Mouse (Mus musculus) liver, embryonic 15.5 days (tissue): ENCODE results near the gene Lonp2. TPM values are rescaled to one million over a fixed set of nuclear protein-coding genes. Genes with fewer than 3 reads are reported as not detected.

Experiments used
- ATAC-seq: fragments of 200-750 bp; cut with Nextera tagmentation; 2 replicates; pipeline ENCODE4 v1.8.0; 2017; ENCODE audit warnings: moderate number of reproducible peaks, mild to moderate bottlenecking, moderate library complexity; ENCODE audit not compliant: insufficient read depth
- H3K27ac ChIP-seq: fragments of 300-500 bp; sonication (generic); replicated peaks from 2 replicates; pipeline ENCODE4 v1.5.1; 2015; ENCODE audit warnings: mild to moderate bottlenecking, inconsistent platforms
- H3K27me3 ChIP-seq: fragments of 300-500 bp; sonication (generic); 2 replicates; pipeline ENCODE4 v1.6.1; 2015; ENCODE audit warnings: mild to moderate bottlenecking, inconsistent platforms
- H3K36me3 ChIP-seq: fragments of 300-500 bp; sonication (generic); replicated peaks from 2 replicates; pipeline ENCODE4 v1.6.1; 2015; ENCODE audit warnings: moderate library complexity, mild to moderate bottlenecking, inconsistent platforms
- H3K4me1 ChIP-seq: fragments of 300-500 bp; sonication (generic); replicated peaks from 2 replicates; pipeline ENCODE4 v1.6.1; 2015; ENCODE audit warnings: inconsistent platforms
- H3K4me2 ChIP-seq: fragments of 300-500 bp; sonication (generic); 2 replicates; pipeline ENCODE4 v1.6.1; 2015; ENCODE audit warnings: moderate library complexity, mild to moderate bottlenecking, inconsistent platforms
- H3K4me3 ChIP-seq: fragments of 300-500 bp; sonication (generic); replicated peaks from 2 replicates; pipeline ENCODE4 v1.5.1; 2015; ENCODE audit warnings: mild to moderate bottlenecking, inconsistent platforms
- H3K9ac ChIP-seq: fragments of 300-500 bp; sonication (generic); 2 replicates; pipeline ENCODE4 v1.6.1; 2015; ENCODE audit warnings: moderate library complexity, mild to moderate bottlenecking, inconsistent platforms
- H3K9me3 ChIP-seq: fragments of 300-500 bp; sonication (generic); replicated peaks from 2 replicates; pipeline ENCODE4 v1.6.1; 2016; ENCODE audit warnings: inconsistent platforms
- WGBS: fragments of 180-500 bp; shearing (Covaris S2); methylation state at CpG from one replicate; pipeline ENCODE4 v1.1.7; 2015; ENCODE audit warnings: mixed read lengths; ENCODE audit not compliant: insufficient replicate concordance; 5-methylcytosine and 5-hydroxymethylcytosine counted together
- polyA plus RNA-seq: library from polyadenylated mRNA; unstranded; fragments of >200 nt; fragmentation: Nextera tagmentation; extraction: Ambion mirVana; gene quantifications from 2 replicates; pipeline ENCODE4 v1.2.1, GENCODE M21; 2015

Lonp2 gene
- polyA plus RNA-seq, 1 experiment from 2014 or later = 36.5 TPM

DNA sequence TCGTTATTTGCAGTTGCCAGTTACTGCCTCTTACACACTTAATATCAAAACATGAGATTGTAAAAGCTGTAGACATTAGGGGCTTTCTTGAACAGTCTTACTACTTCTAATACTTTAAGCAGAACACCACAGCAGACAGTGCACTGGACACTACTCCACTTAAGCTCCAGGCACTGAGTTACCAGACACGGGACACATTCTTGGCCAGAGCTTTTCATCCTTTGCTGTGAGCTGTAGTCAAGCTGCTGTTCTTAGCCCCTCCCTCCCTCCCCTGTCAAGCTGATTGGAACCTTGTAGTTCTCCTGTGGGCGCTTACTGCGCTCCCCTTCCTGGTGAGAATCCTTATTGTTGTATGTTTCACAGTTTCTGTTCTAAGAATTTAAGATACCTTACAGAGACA, 45.4 kb downstream of the Lonp2 start:
- Histone ChIP-seq H3K9ac (no peak overlapping the region), H3K9me3 (no peaks in the 10 kb centered on the region), H3K4me3 (no peak overlapping the region), H3K36me3 (peaks cover 50% of the 10 kb centered on the region), H3K4me2 (no peak overlapping the region), H3K27me3 (no peaks in the 10 kb centered on the region), H3K4me1 (no peaks in the 10 kb centered on the region), H3K27ac (no peak overlapping the region)
- no peak for ATAC-seq
- 81% methylated on average over 4 of the region's 4 CpGs for WGBS

DNA sequence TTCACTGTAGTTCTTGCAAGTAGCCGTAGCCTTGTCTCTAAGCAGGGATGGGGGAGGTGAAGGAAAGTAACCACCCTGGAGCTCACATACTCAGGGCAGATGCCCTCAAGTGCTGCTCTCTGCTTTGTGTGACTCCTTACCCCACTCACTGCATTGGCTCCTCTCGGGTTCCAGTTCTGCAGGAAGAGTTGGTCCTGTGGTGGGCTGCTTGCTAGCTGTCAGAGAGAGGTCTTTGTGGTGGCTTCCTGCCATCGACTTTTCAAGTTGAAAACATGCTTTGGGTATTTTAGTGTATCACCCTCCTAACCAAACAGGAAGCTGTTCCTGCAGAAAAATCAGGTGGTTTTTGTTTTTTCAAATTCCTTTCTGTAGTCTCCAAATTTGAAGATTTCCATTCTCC, 62.8 kb downstream of the Lonp2 start:
- no peak for ATAC-seq

DNA sequence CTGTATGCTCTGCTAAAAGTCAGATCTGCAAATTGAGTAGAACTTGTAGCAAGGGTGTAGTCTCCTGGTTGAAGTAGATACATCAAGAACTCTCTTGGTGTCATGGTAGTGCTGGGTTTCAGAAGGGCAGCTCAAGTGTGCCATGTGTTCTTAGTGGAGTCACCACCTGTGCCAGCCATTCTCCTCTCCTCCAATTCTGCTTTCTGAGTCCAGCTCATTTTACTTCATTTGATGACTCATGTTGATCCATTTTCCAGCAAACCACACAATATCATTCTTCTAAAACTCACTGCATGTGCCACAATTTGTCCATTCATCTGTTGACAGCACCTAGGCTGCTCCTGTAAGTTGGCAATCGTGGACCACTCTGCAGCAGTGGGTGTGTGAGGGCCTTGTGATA, 68.3 kb downstream of the Lonp2 start:
- peaks cover 16% of the 10 kb centered on the region for H3K4me1 ChIP-seq
- no peak overlapping the region for H3K4me3 ChIP-seq
- no peak overlapping the region for H3K4me2 ChIP-seq
- 62% methylated on average over 1 of the region's 1 CpGs for WGBS
- no peak overlapping the region for H3K27ac ChIP-seq
- H3K9ac ChIP-seq = no peak overlapping the region
- peaks cover 14% of the 10 kb centered on the region for H3K36me3 ChIP-seq
- H3K27me3 ChIP-seq = no peaks in the 10 kb centered on the region
- H3K9me3 ChIP-seq = no peaks in the 10 kb centered on the region
- ATAC-seq = no peak

More for the DNA sequence above, 62.8 kb downstream of the Lonp2 start:
- H3K27me3 ChIP-seq = no peaks in the 10 kb centered on the region
- WGBS = 53% methylated on average over 3 of the region's 3 CpGs
- H3K4me3 ChIP-seq = no peak overlapping the region
- H3K27ac ChIP-seq = no peak overlapping the region
- no peaks in the 10 kb centered on the region for H3K9me3 ChIP-seq
- H3K4me1 ChIP-seq = no peaks in the 10 kb centered on the region
- H3K9ac ChIP-seq = no peak overlapping the region
- H3K4me2 ChIP-seq = no peak overlapping the region
- H3K36me3 ChIP-seq = 0 out of 2 replicates have a peak, but pooled peaks cover 3% of the 10 kb centered on the region

DNA sequence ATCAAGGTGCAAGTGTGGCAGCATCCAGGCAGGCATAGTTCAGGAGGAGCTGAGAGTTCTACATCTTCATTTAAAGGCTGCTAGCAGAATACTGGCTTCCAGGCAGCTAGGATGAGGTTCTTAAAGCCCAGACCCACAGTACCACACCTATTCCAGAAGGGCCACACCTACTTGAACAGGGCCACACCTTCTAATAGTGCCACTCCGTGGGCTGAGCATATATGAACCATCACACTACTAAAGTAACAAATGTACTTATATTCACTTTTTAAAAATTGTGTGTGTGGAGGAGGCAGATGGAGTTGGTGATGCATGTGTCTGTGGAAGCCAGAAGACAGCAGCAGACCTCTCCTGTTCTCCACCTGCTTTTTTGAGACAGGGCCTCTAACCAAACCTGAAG, 70.2 kb downstream of the Lonp2 start:
- Histone ChIP-seq H3K9ac (no peak overlapping the region), H3K36me3 (peaks cover 14% of the 10 kb centered on the region), H3K4me3 (no peak overlapping the region), H3K9me3 (no peaks in the 10 kb centered on the region), H3K4me1 (peaks cover 16% of the 10 kb centered on the region), H3K4me2 (no peak overlapping the region), H3K27ac (no peak overlapping the region), H3K27me3 (no peaks in the 10 kb centered on the region)
- WGBS = 28% methylated on average over 1 of the region's 1 CpGs
- no peak for ATAC-seq

DNA sequence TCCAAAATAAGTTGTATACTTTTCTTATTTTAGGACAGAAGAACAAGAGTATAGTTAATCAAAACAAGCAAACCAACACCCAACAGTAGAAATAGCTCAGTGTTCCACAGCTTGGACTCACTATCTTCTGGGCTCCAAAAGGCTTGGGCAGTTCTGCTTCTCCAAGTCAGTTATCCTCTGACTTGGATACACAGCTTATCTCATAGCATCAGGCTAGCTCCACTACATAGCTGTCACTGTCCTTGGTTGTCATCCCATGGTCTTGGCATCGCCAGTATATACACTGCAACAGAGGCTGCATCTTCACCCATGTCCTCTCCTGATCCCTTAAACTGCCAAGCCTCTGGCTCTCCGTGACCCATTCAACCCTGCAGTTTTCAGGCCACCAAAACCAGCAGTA, 71.9 kb downstream of the Lonp2 start:
- H3K4me1 ChIP-seq = peaks cover 16% of the 10 kb centered on the region
- H3K36me3 ChIP-seq = peaks cover 21% of the 10 kb centered on the region
- H3K4me3 ChIP-seq = no peak overlapping the region
- H3K27me3 ChIP-seq = no peaks in the 10 kb centered on the region
- H3K27ac ChIP-seq = no peak overlapping the region
- H3K9ac ChIP-seq = no peak overlapping the region
- WGBS = 65% methylated on average over 2 of the region's 2 CpGs
- ATAC-seq = 0 out of 2 replicates have a peak, but pooled peaks have one; percentile 15
- H3K4me2 ChIP-seq = no peak overlapping the region
- H3K9me3 ChIP-seq = no peaks in the 10 kb centered on the region

DNA sequence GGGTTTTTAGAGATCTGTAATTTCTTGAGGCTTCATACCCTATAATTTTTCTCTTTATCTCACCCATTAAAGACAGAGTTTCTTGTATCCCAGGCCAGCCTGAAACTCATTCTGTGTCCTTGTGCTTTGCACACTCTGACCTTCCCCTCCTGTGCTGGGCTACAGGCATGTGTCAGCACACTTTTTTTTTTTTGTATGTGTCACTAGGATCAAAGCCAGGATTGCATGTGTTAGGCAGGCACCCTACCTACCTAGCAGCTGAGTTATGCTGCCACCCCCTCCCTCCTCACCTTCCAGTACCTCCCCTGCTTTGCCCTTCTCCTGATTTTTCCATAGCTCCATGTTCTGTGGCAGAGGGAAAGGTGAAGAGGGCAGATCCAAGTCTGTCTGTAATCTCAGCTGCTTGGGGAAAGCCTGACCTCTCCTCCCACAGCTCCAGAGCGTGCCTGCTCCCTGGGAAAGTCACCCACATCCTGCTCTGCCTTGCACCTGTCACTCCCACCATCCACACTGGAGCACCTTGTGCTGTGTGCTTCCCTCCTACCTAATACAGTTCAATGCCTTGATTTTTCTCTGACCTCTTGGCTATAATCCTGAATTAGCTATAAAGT, 75.1 kb downstream of the Lonp2 start:
- Histone ChIP-seq H3K4me3 (no peak overlapping the region), H3K4me2 (no peak overlapping the region), H3K9ac (no peak overlapping the region), H3K36me3 (peaks cover 18% of the 10 kb centered on the region), H3K27ac (no peak overlapping the region), H3K9me3 (no peaks in the 10 kb centered on the region), H3K27me3 (no peaks in the 10 kb centered on the region), H3K4me1 (peaks cover 21% of the 10 kb centered on the region)
- 80% methylated on average over 1 of the region's 1 CpGs for WGBS
- ATAC-seq = no peak

DNA sequence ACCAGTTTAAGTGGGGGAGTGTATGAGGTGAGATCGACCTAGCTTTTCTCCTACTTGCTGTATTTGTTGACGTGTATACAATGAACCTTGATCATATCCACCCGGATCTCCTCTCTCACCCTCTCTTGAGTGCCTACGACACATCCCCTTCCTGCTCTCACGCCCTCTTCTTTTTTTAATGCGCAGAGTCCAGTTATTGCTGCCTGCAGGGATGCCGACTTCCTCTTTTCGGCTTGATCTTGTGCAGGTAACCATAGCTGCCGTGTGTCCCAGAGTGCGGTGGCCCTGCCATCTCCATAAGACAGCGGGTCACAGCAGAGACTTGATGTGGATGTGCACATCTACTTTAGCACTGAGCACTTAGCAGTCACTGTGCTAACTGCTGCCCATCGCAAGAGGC, 75.6 kb downstream of the Lonp2 start:
- Histone ChIP-seq H3K4me1 (peaks cover 16% of the 10 kb centered on the region), H3K4me3 (no peak overlapping the region), H3K9ac (no peak overlapping the region), H3K36me3 (peaks cover 18% of the 10 kb centered on the region), H3K4me2 (no peak overlapping the region), H3K27ac (no peak overlapping the region), H3K9me3 (no peaks in the 10 kb centered on the region), H3K27me3 (no peaks in the 10 kb centered on the region)
- ATAC-seq = no peak
- 69% methylated on average over 12 of the region's 12 CpGs for WGBS

DNA sequence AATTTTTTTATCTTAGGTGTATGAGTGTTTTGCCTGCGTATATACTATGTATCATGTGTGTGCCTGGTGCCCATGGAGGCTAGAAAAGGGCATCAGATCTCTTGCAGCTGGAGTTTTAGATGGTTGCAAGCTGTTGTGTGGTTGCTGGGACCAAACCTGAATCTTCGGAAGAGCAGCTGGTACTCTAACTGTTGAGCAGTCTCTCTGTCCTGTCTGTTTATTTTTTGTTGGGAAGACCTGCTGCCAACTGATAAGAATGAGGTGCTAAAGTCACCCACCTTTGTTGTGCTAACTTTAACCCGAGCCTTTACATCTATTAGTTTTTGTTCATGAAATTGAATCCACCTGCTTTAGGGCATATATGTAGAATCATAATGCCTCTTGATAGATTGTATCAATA, 78.6 kb downstream of the Lonp2 start:
- Histone ChIP-seq H3K4me2 (no peak overlapping the region), H3K27me3 (no peaks in the 10 kb centered on the region), H3K9me3 (no peaks in the 10 kb centered on the region), H3K27ac (no peak overlapping the region), H3K9ac (no peak overlapping the region), H3K4me3 (no peak overlapping the region), H3K4me1 (peaks cover 23% of the 10 kb centered on the region), H3K36me3 (peaks cover 22% of the 10 kb centered on the region; the same call in 1 of the 2 replicates)
- 37% methylated on average over 3 of the region's 3 CpGs for WGBS
- ATAC-seq = peak; percentile 62

DNA sequence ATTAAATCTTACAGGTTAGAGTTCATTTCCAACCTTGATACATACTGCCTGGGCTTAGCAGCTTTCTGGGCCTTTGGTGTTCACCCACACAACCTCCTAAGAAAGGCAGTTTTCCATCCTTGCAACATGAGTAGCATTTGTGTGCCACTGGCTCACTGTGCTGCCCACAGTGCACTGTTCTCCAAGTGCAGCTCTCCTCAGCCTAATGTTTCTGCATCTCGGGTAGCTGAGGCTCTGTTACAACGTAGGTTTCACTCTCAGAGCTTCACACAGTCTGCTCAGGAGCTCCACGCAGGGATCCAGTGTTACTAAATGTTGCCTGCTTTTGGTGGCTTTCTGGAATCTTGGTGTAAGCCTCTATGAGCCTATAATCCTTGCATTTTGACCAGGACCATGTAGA, 81.5 kb downstream of the Lonp2 start:
- peaks cover 42% of the 10 kb centered on the region for H3K4me1 ChIP-seq
- ATAC-seq = no peak
- no peaks in the 10 kb centered on the region for H3K9me3 ChIP-seq
- no peak overlapping the region for H3K4me3 ChIP-seq
- 72% methylated on average over 3 of the region's 3 CpGs for WGBS
- H3K4me2 ChIP-seq = no peak overlapping the region
- peaks cover 22% of the 10 kb centered on the region for H3K36me3 ChIP-seq
- no peak overlapping the region for H3K27ac ChIP-seq
- H3K27me3 ChIP-seq = no peaks in the 10 kb centered on the region
- no peak overlapping the region for H3K9ac ChIP-seq

DNA sequence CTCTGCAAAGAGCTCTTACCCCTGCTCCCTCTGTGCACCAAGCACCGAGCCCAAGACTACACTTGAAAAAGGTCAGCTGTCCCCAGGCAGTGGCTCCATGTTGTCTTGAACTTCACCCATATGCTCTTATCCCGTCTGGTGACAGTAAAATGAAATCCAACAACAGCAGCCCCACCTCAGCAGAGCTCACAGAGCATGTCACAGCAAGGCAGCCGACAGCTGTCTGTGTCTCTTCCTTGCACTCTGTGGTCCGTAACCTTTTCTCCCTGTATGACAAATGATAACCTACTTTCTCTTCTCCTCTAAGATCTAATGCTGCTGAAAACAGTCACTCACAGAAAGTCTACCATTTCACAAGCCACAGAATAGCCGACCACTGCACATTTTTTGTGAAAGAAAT, 82.9 kb downstream of the Lonp2 start:
- H3K9me3 ChIP-seq = no peaks in the 10 kb centered on the region
- peaks cover 45% of the 10 kb centered on the region for H3K4me1 ChIP-seq
- H3K4me2 ChIP-seq = no peak overlapping the region
- no peaks in the 10 kb centered on the region for H3K27me3 ChIP-seq
- H3K36me3 ChIP-seq = peaks cover 29% of the 10 kb centered on the region
- no peak overlapping the region for H3K9ac ChIP-seq
- H3K27ac ChIP-seq = 0 out of 2 replicates have a peak overlapping the region, but pooled peaks have one; percentile 3
- WGBS = 42% methylated on average over 5 of the region's 5 CpGs
- H3K4me3 ChIP-seq = no peak overlapping the region
- no peak for ATAC-seq

DNA sequence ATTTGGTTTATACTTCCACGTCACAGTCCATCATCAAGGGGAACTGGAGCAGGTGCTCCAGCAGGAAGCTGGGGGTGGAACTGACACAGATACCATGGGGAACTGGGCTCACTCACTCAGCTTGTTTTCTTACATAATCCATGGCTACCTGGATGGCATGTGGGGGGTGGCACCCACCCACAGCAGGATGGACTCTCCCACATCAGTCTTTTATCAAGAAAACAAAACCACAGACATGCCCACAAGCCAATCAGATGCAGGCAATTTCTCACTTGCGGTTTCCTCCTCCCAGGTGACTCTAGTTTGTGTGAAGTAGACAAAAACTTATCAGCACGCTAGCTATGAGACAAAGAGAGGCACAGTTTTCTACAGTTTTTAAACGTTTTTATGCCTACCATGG, 84.0 kb downstream of the Lonp2 start:
- Histone ChIP-seq H3K4me2 (peak overlapping the region; percentile 39), H3K9me3 (no peaks in the 10 kb centered on the region), H3K4me1 (peaks cover 43% of the 10 kb centered on the region), H3K9ac (no peak overlapping the region), H3K36me3 (peaks cover 29% of the 10 kb centered on the region), H3K27ac (peak overlapping the region; percentile 60), H3K4me3 (no peak overlapping the region), H3K27me3 (no peaks in the 10 kb centered on the region)
- WGBS = 17% methylated on average over 4 of the region's 4 CpGs
- peak; percentile 80 for ATAC-seq

DNA sequence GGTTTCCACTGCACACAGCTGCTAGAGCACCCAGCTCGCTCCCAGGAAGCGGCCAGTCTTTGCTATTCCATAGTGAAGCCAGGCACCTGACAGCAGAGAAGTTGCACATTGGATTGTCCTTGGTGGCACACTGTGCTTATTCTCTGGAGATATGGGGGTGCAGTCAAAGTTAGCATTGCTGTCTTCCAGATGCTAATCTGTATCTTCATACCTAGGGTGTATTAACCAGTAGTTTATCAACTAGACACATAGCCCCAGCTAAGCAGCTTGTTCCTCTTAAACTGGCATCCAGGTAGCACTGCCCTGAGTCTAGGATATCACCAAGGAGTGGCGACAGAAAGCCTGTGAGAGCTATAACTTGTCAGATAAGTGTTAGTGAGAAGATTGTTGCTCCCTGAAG, 88.8 kb downstream of the Lonp2 start:
- ATAC-seq = peak; percentile 67
- Histone ChIP-seq H3K9me3 (no peaks in the 10 kb centered on the region), H3K9ac (no peak overlapping the region; the same call in 1 of the 2 replicates), H3K4me2 (no peak overlapping the region), H3K36me3 (peaks cover 36% of the 10 kb centered on the region), H3K27me3 (no peaks in the 10 kb centered on the region), H3K4me1 (peaks cover 34% of the 10 kb centered on the region), H3K27ac (peak overlapping the region; percentile 48), H3K4me3 (no peak overlapping the region)
- WGBS = 64% methylated on average over 3 of the region's 3 CpGs
